Mouse (Mus musculus) testis, adult 2 months (tissue): ENCODE measurements at regions not wholly inside any gene's neighbourhood (a gene's known extent, or its start where the extent isn't known, plus 50 kb on each side); places are given as distances from the start of the nearest gene placed in this dataset.

ENCODE experiments used
- CTCF ChIP-seq: fragments of 200-500 bp; IDR thresholded peaks from 2 replicates; pipeline ENCODE4 v1.5.1; 2012; ENCODE audit warnings: low read depth, mild to moderate bottlenecking, inconsistent platforms, low read length, moderate library complexity; ENCODE audit not compliant: control insufficient read depth, insufficient read depth, insufficient replicate concordance
- POLR2A ChIP-seq: fragments of 200-500 bp; IDR thresholded peaks from 2 replicates; pipeline ENCODE4 v1.6.1; 2012; ENCODE audit warnings: low read depth, mild to moderate bottlenecking, inconsistent platforms, low read length, moderate library complexity; ENCODE audit not compliant: control insufficient read depth

DNA sequence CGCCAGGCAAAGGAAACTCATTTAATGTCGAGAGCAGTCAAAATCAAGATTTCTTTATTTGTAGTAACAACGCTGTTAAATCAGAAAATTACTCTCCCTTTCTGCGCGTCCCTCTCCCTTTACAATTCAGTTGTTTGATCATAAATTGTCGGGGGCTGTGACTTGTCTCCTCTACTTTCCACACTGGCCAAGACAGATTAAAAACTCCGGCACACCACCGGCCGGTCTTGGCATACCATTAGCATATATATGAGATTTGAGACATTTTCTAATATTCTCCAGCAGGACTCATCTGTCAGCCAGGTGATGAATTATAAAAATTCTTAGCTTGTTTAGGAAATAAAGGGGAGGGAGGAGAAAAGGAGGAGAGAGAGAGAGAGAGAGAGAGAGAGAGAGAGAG lies 162.8 kb upstream of the Irx4 start:
- TF ChIP-seq POLR2A (no peak), CTCF (no peak)
